Mouse (Mus musculus) kidney, embryonic 14.5 days (tissue): ENCODE data around the gene Rftn2. TPM values are rescaled to one million over a fixed set of nuclear protein-coding genes. Genes with fewer than 3 reads are reported as not detected.

Source experiments
- ATAC-seq: fragments of 200-750 bp; cut with Nextera tagmentation; 2 replicates; pipeline ENCODE4 v1.8.0; 2017; ENCODE audit warnings: moderate number of reproducible peaks, mild to moderate bottlenecking, moderate TSS enrichment, moderate library complexity; ENCODE audit not compliant: low FRiP score, low TSS enrichment
- H3K27ac ChIP-seq: fragments of 300-500 bp; sonication (generic); 2 replicates; pipeline ENCODE4 v1.5.1; 2014; ENCODE audit warnings: low read depth, mild to moderate bottlenecking, low read length, moderate library complexity, mixed read lengths
- H3K27me3 ChIP-seq: fragments of 300-500 bp; sonication (generic); 2 replicates; pipeline ENCODE4 v1.6.1; 2014; ENCODE audit warnings: mild to moderate bottlenecking, low read length; ENCODE audit not compliant: control insufficient read depth, insufficient read depth
- H3K36me3 ChIP-seq: fragments of 300-500 bp; sonication (generic); 2 replicates; pipeline ENCODE4 v1.6.1; 2014; ENCODE audit warnings: low read length, mixed read lengths; ENCODE audit not compliant: control insufficient read depth, insufficient read depth
- H3K4me1 ChIP-seq: fragments of 300-500 bp; sonication (generic); 2 replicates; pipeline ENCODE4 v1.6.1; 2014; ENCODE audit warnings: low read length, mixed read lengths; ENCODE audit not compliant: control insufficient read depth, insufficient read depth
- H3K4me2 ChIP-seq: fragments of 300-500 bp; sonication (generic); replicated peaks from 2 replicates; pipeline ENCODE4 v1.6.1; 2014; ENCODE audit warnings: low read depth, mild to moderate bottlenecking, low read length
- H3K4me3 ChIP-seq: fragments of 300-500 bp; sonication (generic); 2 replicates; pipeline ENCODE4 v1.5.1; 2014; ENCODE audit warnings: mild to moderate bottlenecking, low read length
- H3K9ac ChIP-seq: fragments of 300-500 bp; sonication (generic); 2 replicates; pipeline ENCODE4 v1.6.1; 2014; ENCODE audit warnings: low read depth, mild to moderate bottlenecking, low read length, moderate library complexity
- H3K9me3 ChIP-seq: fragments of 300-500 bp; sonication (generic); 2 replicates; pipeline ENCODE4 v1.6.1; 2016; ENCODE audit warnings: low read length; ENCODE audit not compliant: control insufficient read depth
- WGBS: fragments of 180-500 bp; shearing (Covaris S2); extraction: QIAGEN DNeasy Blood & Tissue Kit; methylation state at CpG from one replicate; pipeline ENCODE4 v1.1.7; 2014; 5-methylcytosine and 5-hydroxymethylcytosine counted together
- polyA plus RNA-seq: library from polyadenylated mRNA; unstranded; fragments of >200 nt; fragmentation: Nextera tagmentation; extraction: Ambion mirVana; gene quantifications from 2 replicates; pipeline ENCODE4 v1.2.1, GENCODE M21; 2014

The Rftn2 gene
- polyA plus RNA-seq, 1 experiment from 2014 or later, result 6.6 TPM

DNA sequence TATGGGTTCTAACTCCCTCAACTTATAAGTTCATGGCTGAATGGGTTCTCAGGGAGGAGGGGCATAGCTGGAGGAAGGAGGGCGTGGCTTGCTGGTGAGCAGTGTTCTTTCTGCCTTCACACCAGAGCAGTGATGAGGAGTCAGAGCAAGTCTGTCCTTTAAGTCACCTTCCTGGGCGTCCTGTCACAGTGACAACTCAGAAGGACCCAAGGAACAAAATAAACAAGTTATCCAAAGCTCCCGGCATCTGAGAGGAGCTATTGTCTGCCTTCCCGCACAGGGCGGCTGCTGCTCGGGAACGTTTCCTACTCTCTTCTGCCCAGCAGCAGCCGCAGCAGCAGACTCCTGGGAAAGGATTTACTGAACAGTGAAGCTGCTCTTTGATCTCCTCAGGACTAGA lies 34.6 kb downstream of the Rftn2 start:
- Histone ChIP-seq H3K4me3 (no peak overlapping the region; the same call in 1 of the 2 replicates), H3K9me3 (no peaks in the 10 kb centered on the region), H3K27ac (no peak overlapping the region), H3K4me1 (no peaks in the 10 kb centered on the region), H3K9ac (no peak overlapping the region), H3K27me3 (no peaks in the 10 kb centered on the region), H3K4me2 (no peak overlapping the region; the same call in 1 of the 2 replicates), H3K36me3 (no peaks in the 10 kb centered on the region)
- peak; percentile 59 for ATAC-seq
- WGBS, result 25% methylated on average over 8 of the region's 8 CpGs

DNA sequence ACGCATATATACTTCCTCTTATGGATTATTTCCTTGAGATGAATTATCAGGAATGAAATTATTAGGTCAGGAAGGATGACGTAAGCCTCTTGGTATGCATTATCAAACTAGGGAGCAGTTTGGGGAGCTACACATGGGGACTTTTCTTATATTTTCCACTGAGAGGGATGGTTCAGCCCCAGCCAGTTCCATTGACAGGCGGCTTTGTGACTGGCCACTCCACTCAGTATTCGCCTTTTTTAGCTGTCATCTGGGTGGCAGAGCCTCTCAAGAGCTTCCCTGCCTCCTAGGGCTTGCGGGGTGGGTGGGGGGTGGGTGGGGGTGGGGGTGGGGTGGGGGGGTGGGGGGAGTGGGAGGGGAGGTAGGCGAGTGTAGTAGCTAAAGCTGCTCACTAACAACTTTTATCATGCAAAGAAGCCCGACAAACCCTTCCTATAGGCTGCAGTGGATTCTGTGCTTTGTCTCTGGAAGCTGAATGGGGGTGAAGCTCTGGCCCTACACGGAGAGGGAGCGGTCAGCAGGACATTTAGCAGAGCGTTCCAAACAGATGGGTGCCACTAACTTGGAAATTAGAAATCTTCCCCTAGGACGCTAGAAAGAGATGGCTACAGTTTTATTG lies 39.9 kb downstream of the Rftn2 start:
- Histone ChIP-seq H3K27ac (no peak overlapping the region), H3K36me3 (no peaks in the 10 kb centered on the region), H3K9ac (no peak overlapping the region), H3K4me3 (no peak overlapping the region), H3K9me3 (no peaks in the 10 kb centered on the region), H3K4me2 (no peak overlapping the region), H3K4me1 (no peaks in the 10 kb centered on the region), H3K27me3 (no peaks in the 10 kb centered on the region)
- ATAC-seq, result no peak
- 35% methylated on average over 11 of the region's 11 CpGs for WGBS

- no peaks in the 10 kb centered on the region for H3K27me3 ChIP-seq
- H3K27ac ChIP-seq, result no peak overlapping the region
- WGBS, result 91% methylated on average over 6 of the region's 6 CpGs
- H3K4me1 ChIP-seq, result no peaks in the 10 kb centered on the region
- no peaks in the 10 kb centered on the region; the same call in 1 of the 2 replicates for H3K36me3 ChIP-seq
- H3K9ac ChIP-seq, result no peak overlapping the region
- H3K4me2 ChIP-seq, result no peak overlapping the region
- H3K4me3 ChIP-seq, result no peak overlapping the region
- no peaks in the 10 kb centered on the region for H3K9me3 ChIP-seq
- ATAC-seq, result no peak
Measured at GRCm38 (mm10) chr1:55185718-55186117, 40.9 kb downstream of the Rftn2 start.

GRCm38 (mm10) chr1:55182392-55182791 lies 44.2 kb downstream of the Rftn2 start:
- Histone ChIP-seq H3K27ac (no peak overlapping the region), H3K4me3 (no peak overlapping the region), H3K27me3 (no peaks in the 10 kb centered on the region), H3K4me2 (no peak overlapping the region), H3K36me3 (no peaks in the 10 kb centered on the region; the same call in 1 of the 2 replicates), H3K9me3 (no peaks in the 10 kb centered on the region; the same call in 1 of the 2 replicates), H3K9ac (no peak overlapping the region), H3K4me1 (no peaks in the 10 kb centered on the region)
- WGBS, result 87% methylated on average over 5 of the region's 5 CpGs
- no peak for ATAC-seq

GRCm38 (mm10) chr1:55179917-55180566 lies 46.5 kb downstream of the Rftn2 start:
- 83% methylated on average over 5 of the region's 5 CpGs for WGBS
- ATAC-seq, result no peak
- Histone ChIP-seq H3K9me3 (no peaks in the 10 kb centered on the region; the same call in 1 of the 2 replicates), H3K27ac (no peak overlapping the region), H3K4me1 (no peaks in the 10 kb centered on the region), H3K9ac (no peak overlapping the region), H3K4me2 (no peak overlapping the region), H3K27me3 (no peaks in the 10 kb centered on the region), H3K36me3 (no peaks in the 10 kb centered on the region; the same call in 1 of the 2 replicates), H3K4me3 (no peak overlapping the region)

GRCm38 (mm10) chr1:55174558-55175034 lies 52.0 kb downstream of the Rftn2 start:
- H3K27ac ChIP-seq, result no peak overlapping the region
- H3K4me2 ChIP-seq, result no peak overlapping the region
- no peak overlapping the region for H3K4me3 ChIP-seq
- no peaks in the 10 kb centered on the region for H3K27me3 ChIP-seq
- no peak for ATAC-seq
- H3K9ac ChIP-seq, result no peak overlapping the region
- no peaks in the 10 kb centered on the region for H3K9me3 ChIP-seq
- H3K36me3 ChIP-seq, result no peaks in the 10 kb centered on the region
- no peaks in the 10 kb centered on the region for H3K4me1 ChIP-seq
- 33% methylated on average over 3 of the region's 3 CpGs for whole genome bisulfite sequencing

DNA sequence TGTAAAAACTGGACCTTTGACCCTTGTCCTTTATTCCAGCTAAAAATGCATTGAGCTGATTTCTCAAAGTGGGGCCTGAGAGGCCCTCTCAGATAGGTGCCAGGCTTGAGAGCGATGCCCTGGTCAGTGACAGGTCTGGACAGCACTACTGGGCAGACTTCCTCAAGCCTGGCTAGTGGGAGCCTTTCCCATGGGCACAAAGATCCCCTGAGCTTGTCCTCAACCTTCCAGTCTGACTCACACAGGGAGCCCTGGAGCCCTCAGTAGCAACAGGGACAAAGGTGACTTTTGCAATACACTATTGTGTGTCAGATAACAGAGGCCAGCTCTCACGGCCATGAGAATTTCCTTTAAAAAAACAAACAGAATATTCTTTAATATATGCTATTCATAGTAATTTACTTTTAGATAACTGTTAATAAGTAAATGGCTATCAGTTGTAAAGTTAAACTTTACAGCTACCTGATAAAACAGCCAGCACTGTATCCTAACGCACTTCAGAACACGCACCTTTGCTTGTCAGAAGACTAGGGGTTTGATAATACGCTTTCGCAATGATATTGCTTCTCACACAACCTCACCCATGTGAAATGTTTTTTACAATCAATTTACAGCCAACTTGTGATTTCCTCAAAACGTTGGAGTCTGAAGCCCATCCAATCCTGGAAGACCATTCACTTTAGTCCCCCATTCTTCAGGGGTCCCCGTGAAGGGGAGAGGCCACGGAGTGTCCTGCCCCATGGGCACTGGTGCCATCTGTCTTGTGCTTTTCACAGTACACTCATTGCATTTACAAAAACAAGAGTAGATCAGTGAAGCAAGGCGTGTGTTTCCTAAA lies 52.6 kb downstream of the Rftn2 start:
- Histone ChIP-seq H3K9me3 (0 out of 2 replicates have a peak, but pooled peaks cover 5% of the 10 kb centered on the region), H3K4me1 (no peaks in the 10 kb centered on the region), H3K27me3 (no peaks in the 10 kb centered on the region), H3K27ac (no peak overlapping the region), H3K9ac (no peak overlapping the region), H3K36me3 (no peaks in the 10 kb centered on the region), H3K4me2 (no peak overlapping the region), H3K4me3 (no peak overlapping the region)
- ATAC-seq, result no peak
- 90% methylated on average over 10 of the region's 10 CpGs for WGBS

- no peak for ATAC-seq
- Histone ChIP-seq H3K9ac (no peak overlapping the region), H3K9me3 (0 out of 2 replicates have a peak, but pooled peaks cover 7% of the 10 kb centered on the region), H3K36me3 (no peaks in the 10 kb centered on the region), H3K4me2 (0 out of 2 replicates have a peak overlapping the region, but pooled peaks have one; percentile 11), H3K27ac (no peak overlapping the region), H3K4me1 (no peaks in the 10 kb centered on the region), H3K27me3 (no peaks in the 10 kb centered on the region), H3K4me3 (no peak overlapping the region)
- WGBS, result 68% methylated on average over 22 of the region's 22 CpGs
Measured at GRCm38 (mm10) chr1:55171361-55172325, 54.9 kb downstream of the Rftn2 start.
